Mouse (Mus musculus) ES-E14 (cell line): ENCODE data around the gene Usp50. TPM values are rescaled to one million over a fixed set of nuclear protein-coding genes. Genes with fewer than 3 reads are reported as not detected.

Experiments
- DNase-seq: peaks from one replicate; pipeline ENCODE4 v3.0.0-alpha.2; 2013; ENCODE audit warnings: low read depth, low spot score
- H3K27ac ChIP-seq: 2 replicates; pipeline ENCODE4 v1.5.1; 2012; ENCODE audit warnings: low read depth, mild to moderate bottlenecking, low read length, moderate library complexity, mixed read lengths; ENCODE audit not compliant: poor library complexity, insufficient read depth, severe bottlenecking
- H3K36me3 ChIP-seq: 2 replicates; pipeline ENCODE4 v1.6.1; 2012; ENCODE audit warnings: mild to moderate bottlenecking, low read length, moderate library complexity, mixed read lengths; ENCODE audit not compliant: control insufficient read depth, poor library complexity, insufficient read depth, severe bottlenecking
- H3K4me1 ChIP-seq, 2 experiments: fragments of 150-350 bp in 1 of 2; sonication (generic) in 1 of 2; 2 replicates each; pipeline ENCODE4 v1.6.1; 2012; ENCODE audit warnings: low read length in 2 of 2, mild to moderate bottlenecking in 1 of 2, mixed read lengths in 1 of 2; ENCODE audit not compliant: control insufficient read depth in 2 of 2, insufficient read depth in 2 of 2, poor library complexity in 1 of 2
- H3K4me3 ChIP-seq, 2 experiments: fragments of 150-350 bp in 1 of 2; sonication (generic) in 1 of 2; 2 replicates each; pipeline ENCODE4 v1.5.1; 2012; ENCODE audit warnings: low read length in 2 of 2, low read depth in 1 of 2, mild to moderate bottlenecking in 1 of 2, mixed read lengths in 1 of 2; ENCODE audit not compliant: insufficient read depth in 1 of 2, poor library complexity in 1 of 2, severe bottlenecking in 1 of 2
- H3K9ac ChIP-seq: 2 replicates; pipeline ENCODE4 v1.6.1; 2012; ENCODE audit warnings: low read depth, mild to moderate bottlenecking, low read length, mixed read lengths; ENCODE audit not compliant: poor library complexity, insufficient read depth, severe bottlenecking
- H3K9me3 ChIP-seq: fragments of 150-350 bp; sonication (generic); 2 replicates; pipeline ENCODE4 v1.6.1; 2012; ENCODE audit warnings: low read depth, mild to moderate bottlenecking, low read length; ENCODE audit not compliant: control insufficient read depth, insufficient read depth
- CHD2 ChIP-seq: IDR thresholded peaks from 2 replicates; pipeline ENCODE4 v1.6.1; 2014; ENCODE audit warnings: mild to moderate bottlenecking, low read depth, low read length, inconsistent platforms
- HCFC1 ChIP-seq: IDR thresholded peaks from 2 replicates; pipeline ENCODE4 v1.6.1; 2012; ENCODE audit warnings: low read length, inconsistent platforms, borderline replicate concordance; ENCODE audit not compliant: insufficient read depth
- MAFK ChIP-seq: IDR thresholded peaks from 2 replicates; pipeline ENCODE4 v1.6.1; 2014; ENCODE audit warnings: mild to moderate bottlenecking, low read depth, low read length, inconsistent platforms; ENCODE audit not compliant: insufficient read depth
- ZC3H11A ChIP-seq: IDR thresholded peaks from 2 replicates; pipeline ENCODE4 v1.6.1; 2012; ENCODE audit warnings: low read depth, mild to moderate bottlenecking, inconsistent platforms, low read length, borderline replicate concordance
- ZNF384 ChIP-seq: IDR thresholded peaks from 2 replicates; pipeline ENCODE4 v1.6.1; 2012; ENCODE audit warnings: low read depth, low read length, inconsistent platforms
- in situ Hi-C, 2 experiments: fragments of 600-800 bp; cut with MboI; formaldehyde crosslinking; loops; one replicate each; pipeline ENCODE4 v1.15.1; 2025; ENCODE audit warnings: low sequenced_read_pairs in 2 of 2, inconsistent platforms in 1 of 2; ENCODE audit not compliant: unreplicated experiment in 2 of 2
- total RNA-seq: library from RNA; depleted of rRNA; stranded (reverse); fragments of 300-350 nt; gene quantifications from 2 replicates; pipeline ENCODE4 v1.2.3, GENCODE M21; 2012

The Usp50 gene
- total RNA-seq, 1 experiment: 3.4 TPM

DNA sequence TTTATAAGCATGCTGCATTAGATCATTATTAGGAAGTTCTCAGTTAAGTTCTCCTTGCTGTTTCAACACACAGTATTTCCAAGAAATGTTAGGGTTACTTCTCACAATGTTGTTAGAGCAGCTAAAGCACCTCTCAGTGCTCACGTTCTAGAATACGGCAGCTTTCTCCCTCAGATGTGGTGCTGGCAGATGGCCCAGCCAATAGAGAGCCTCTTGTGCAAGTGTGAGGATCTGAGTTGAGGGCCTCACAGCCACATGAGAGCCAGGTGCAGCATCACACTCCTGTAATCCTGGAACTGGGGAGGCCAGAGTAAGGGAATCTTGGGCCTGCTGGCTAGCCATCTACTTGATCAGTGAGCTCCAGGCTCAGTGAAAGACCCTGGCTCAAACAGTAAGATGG, 43.0 kb downstream of the Usp50 start:
- Histone ChIP-seq H3K36me3 (peaks cover 24% of the 10 kb centered on the region), H3K9me3 (no peaks in the 10 kb centered on the region), H3K9ac (no peak overlapping the region), H3K27ac (no peak overlapping the region), H3K4me3 (no peak overlapping the region), H3K4me1 (no peaks in the 10 kb centered on the region)
- in situ Hi-C loops: no loop called here
- DNase-seq: no peak
- TF ChIP-seq ZNF384: no peak
- TF ChIP-seq ZC3H11A: no peak
- no peak for TF ChIP-seq HCFC1
- TF ChIP-seq MAFK: no peak
- no peak for TF ChIP-seq CHD2

DNA sequence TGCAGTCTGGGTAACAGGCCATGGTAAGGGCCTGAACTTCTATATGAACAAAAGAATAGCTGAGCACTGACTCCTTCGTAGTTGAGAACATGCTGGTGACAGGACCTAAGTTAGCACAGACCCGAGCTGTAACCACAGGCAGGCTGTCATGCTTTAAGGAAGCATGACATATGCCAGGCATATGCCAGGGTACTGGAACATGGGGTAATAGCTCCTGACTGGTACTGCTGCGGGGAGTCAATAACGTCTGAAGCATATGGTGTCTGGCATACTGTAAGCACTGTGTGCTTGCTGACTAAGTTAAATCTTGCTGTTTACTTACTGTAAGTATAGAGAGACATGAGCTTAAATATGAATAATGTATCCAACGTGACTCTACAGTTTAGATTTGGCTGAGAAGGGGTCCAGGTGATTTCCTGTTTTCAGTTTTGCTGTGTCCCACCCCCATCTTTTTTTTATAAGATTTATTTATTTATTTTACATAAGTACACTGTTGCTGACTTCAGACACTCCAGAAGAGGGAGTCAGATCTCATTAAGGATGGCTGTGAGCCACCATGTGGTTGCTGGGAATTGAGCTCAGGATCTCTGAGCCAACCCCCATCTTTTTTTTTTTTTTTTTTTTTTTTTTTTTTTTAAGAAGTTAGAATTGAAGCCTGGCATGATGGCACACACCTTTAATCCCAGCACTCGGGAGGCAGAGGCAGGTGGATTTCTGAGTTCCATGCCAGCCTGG, 47.8 kb downstream of the Usp50 start:
- TF ChIP-seq MAFK: no peak
- TF ChIP-seq ZNF384: peak; percentile 51; the same call in 1 of the 2 replicates
- no peak for TF ChIP-seq ZC3H11A
- TF ChIP-seq CHD2: no peak
- TF ChIP-seq HCFC1: no peak
- Histone ChIP-seq H3K4me3 (no peak overlapping the region), H3K9me3 (no peaks in the 10 kb centered on the region), H3K4me1 (no peaks in the 10 kb centered on the region), H3K9ac (no peak overlapping the region), H3K36me3 (peaks cover 12% of the 10 kb centered on the region), H3K27ac (no peak overlapping the region)
- no peak for DNase-seq
- in situ Hi-C loops: no loop called here

DNA sequence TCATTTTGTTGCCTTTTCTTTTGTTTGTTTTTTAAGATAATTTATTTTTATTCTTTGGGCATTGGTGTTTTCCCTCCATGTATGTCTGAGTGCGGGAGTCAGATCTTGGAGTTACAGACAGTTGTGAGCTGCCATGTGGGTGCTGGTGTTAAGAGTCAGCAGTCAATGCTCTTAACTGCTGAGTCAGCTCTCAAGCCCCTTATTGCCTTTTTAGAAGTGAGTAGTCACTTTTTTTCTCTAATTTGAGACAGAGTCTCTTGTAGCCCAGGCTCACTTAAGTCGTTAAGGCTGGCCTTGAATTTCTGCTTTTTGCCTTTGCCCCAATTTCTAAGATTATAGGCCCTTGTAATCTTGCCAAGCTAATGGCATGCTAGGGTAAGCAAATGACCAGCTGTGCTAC, 52.8 kb downstream of the Usp50 start:
- in situ Hi-C loops: no loop called here
- Histone ChIP-seq H3K4me3 (no peak overlapping the region), H3K9ac (no peak overlapping the region), H3K36me3 (peaks cover 7% of the 10 kb centered on the region; the same call in 1 of the 2 replicates), H3K4me1 (no peaks in the 10 kb centered on the region), H3K27ac (no peak overlapping the region), H3K9me3 (no peaks in the 10 kb centered on the region)
- DNase-seq: no peak
- TF ChIP-seq CHD2: no peak
- TF ChIP-seq ZNF384: no peak
- TF ChIP-seq HCFC1: no peak
- no peak for TF ChIP-seq ZC3H11A
- peak; percentile 84 for TF ChIP-seq MAFK

DNA sequence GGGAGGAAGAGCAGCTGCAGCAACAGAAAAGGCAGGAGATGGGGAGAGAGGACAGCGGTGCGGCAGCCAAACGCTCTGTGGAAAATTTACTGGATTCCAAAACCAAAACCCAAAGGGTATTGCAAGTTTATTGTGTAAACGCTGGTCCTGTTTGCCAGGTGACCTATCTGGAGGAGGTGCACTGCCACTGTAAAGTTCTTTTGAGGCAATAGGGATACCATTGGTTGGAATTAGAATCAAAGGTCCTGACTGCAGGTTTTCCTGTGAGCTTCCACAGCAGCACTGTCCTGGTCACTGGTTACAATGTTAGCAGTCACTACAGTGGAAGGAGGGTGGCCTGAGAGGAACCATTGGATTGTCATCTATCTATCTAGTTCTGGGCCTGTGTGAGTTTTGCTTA, 54.1 kb downstream of the Usp50 start:
- H3K4me1 ChIP-seq: no peaks in the 10 kb centered on the region
- no peaks in the 10 kb centered on the region for H3K9me3 ChIP-seq
- DNase-seq: no peak
- H3K27ac ChIP-seq: no peak overlapping the region
- in situ Hi-C loops: no loop called here
- H3K36me3 ChIP-seq: peaks cover 7% of the 10 kb centered on the region; the same call in 1 of the 2 replicates
- no peak overlapping the region for H3K9ac ChIP-seq
- H3K4me3 ChIP-seq: no peak overlapping the region
- TF ChIP-seq CHD2: no peak
- no peak for TF ChIP-seq MAFK
- no peak for TF ChIP-seq HCFC1
- TF ChIP-seq ZNF384: no peak
- no peak for TF ChIP-seq ZC3H11A
